Mouse (Mus musculus): Measurements from ENCODE around the gene Cdc14a. TPM values are rescaled to one million over a fixed set of nuclear protein-coding genes. Genes with fewer than 3 reads are reported as not detected.

Cdc14a gene
- polyA plus RNA-seq, 1 experiment from 2014 or later, result 10.1 TPM

DNA sequence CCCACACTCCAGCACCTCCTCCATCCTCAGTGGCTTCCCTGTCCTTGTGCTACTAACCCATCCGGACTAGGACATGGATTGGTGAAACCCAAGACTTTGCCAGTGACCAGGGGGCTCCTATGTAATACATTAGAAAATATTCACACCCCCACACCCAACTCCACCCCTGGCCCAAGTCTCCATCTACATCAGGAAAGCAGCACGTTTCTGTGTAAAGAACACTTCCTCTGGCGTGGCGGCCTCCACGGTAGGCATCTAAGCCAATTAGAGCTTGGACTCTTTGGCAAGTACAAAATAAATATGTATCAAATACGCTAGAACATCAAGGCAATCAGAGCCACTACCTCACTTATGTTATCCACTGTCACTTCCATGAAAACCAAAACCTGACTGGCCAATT is 90.1 kb downstream of the Cdc14a start:
- H3K27ac ChIP-seq, result no peak overlapping the region
- no peaks in the 10 kb centered on the region; the same call in 1 of the 2 replicates for H3K36me3 ChIP-seq
- H3K9me3 ChIP-seq, result no peaks in the 10 kb centered on the region
- H3K4me3 ChIP-seq, result no peak overlapping the region
- no peak overlapping the region for H3K9ac ChIP-seq
- 89% methylated on average over 6 of the region's 6 CpGs for WGBS
- H3K4me2 ChIP-seq (replicated peaks), result no peak overlapping the region
- no peak for ATAC-seq (ENCODE audit: low FRiP score, low read depth)
- no peaks in the 10 kb centered on the region for H3K27me3 ChIP-seq
- H3K4me1 ChIP-seq, result peaks cover 3% of the 10 kb centered on the region; the same call in 1 of the 2 replicates

DNA sequence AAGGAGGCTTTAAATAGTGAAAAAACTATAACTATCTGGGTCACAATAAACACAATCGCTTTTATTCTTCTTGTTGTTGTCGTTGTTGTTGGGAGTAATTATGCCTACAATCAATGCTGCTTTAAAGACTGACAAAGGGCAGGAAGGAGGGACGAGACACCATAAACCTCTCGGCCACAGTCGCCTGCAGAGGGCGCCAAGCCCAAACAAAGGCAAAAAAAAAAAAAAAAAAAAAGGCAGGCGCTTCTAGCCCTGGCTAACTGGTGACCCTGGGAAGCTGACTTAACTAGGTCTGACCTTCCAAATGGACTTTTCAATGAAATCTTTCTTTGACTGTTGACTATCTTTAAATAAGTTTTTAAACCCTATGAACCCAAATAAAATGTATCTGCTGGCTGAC is 90.6 kb downstream of the Cdc14a start:
- H3K27me3 ChIP-seq, result no peaks in the 10 kb centered on the region
- H3K9ac ChIP-seq, result no peak overlapping the region
- H3K4me3 ChIP-seq, result no peak overlapping the region
- H3K36me3 ChIP-seq, result peaks cover 3% of the 10 kb centered on the region
- 16% methylated on average over 7 of the region's 7 CpGs for WGBS
- no peaks in the 10 kb centered on the region for H3K4me1 ChIP-seq
- H3K4me2 ChIP-seq (replicated peaks), result no peak overlapping the region
- no peak overlapping the region for H3K27ac ChIP-seq
- ATAC-seq (ENCODE audit: low FRiP score, low read depth), result no peak
- no peaks in the 10 kb centered on the region for H3K9me3 ChIP-seq

DNA sequence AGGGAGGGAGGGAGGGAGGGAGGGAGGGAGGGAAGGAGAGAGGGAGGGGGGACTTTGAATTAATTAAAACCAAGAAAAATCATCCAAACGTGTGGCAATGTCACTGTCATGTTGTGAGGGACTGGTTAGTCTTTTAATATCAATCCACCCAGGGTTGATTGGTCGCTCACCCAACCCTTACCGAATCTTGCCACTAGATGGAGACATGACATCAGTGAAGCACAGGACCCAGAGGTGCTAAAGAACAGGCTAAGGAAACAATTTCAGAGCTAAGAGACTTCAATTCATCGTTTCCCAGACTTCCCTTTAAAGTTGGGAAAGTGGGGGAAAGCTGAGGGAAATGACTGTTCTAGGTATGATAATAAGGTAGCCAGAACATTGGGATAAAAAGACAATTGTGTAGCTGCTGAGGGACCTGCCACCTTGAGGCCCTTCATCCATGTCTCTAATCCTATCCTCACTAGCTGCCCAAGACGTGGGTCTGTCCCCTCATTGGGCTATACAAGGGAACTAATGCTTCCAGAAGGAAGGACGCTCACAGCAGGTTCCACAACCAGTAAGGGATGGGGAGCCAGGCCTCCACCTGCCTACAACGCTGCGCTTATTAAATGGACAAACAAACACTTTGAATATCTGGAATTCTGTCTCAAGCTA is 91.9 kb downstream of the Cdc14a start:
- H3K4me3 ChIP-seq, result no peak overlapping the region
- H3K9ac ChIP-seq, result no peak overlapping the region
- H3K4me2 ChIP-seq (replicated peaks), result no peak overlapping the region
- WGBS, result 48% methylated on average over 8 of the region's 8 CpGs
- no peaks in the 10 kb centered on the region for H3K9me3 ChIP-seq
- peaks cover 1% of the 10 kb centered on the region; the same call in 1 of the 2 replicates for H3K4me1 ChIP-seq
- no peak overlapping the region for H3K27ac ChIP-seq
- no peaks in the 10 kb centered on the region for H3K27me3 ChIP-seq
- ATAC-seq (ENCODE audit: low FRiP score, low read depth), result peak; percentile 73
- H3K36me3 ChIP-seq, result peaks cover 9% of the 10 kb centered on the region

DNA sequence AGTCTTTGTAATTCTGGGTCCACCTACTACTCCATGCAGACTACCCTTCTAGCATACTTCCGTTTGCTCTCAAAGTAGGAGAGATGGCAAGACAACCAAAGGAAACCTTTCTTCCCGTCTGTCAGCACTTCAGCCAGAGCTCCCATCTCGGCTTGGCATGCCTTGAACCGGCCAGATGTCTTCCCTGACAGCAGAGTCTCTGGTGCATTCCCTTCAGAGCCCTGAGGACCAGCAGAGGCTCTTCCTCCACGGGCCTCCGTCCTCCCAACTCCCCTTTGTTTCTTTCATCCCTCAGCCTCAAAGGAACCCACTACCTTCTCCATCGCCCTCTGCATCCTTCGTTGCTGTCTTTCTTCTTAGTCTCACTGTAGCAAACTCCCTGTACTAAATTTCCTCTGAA is 93.9 kb downstream of the Cdc14a start:
- Histone ChIP-seq H3K9me3 (no peaks in the 10 kb centered on the region), H3K9ac (no peak overlapping the region), H3K4me1 (peaks cover 6% of the 10 kb centered on the region; the same call in 1 of the 2 replicates), H3K27ac (no peak overlapping the region), H3K4me2 (replicated peaks) (no peak overlapping the region), H3K27me3 (no peaks in the 10 kb centered on the region), H3K36me3 (peaks cover 9% of the 10 kb centered on the region), H3K4me3 (no peak overlapping the region)
- 81% methylated on average over 8 of the region's 8 CpGs for WGBS
- ATAC-seq (ENCODE audit: low FRiP score, low read depth), result no peak

DNA sequence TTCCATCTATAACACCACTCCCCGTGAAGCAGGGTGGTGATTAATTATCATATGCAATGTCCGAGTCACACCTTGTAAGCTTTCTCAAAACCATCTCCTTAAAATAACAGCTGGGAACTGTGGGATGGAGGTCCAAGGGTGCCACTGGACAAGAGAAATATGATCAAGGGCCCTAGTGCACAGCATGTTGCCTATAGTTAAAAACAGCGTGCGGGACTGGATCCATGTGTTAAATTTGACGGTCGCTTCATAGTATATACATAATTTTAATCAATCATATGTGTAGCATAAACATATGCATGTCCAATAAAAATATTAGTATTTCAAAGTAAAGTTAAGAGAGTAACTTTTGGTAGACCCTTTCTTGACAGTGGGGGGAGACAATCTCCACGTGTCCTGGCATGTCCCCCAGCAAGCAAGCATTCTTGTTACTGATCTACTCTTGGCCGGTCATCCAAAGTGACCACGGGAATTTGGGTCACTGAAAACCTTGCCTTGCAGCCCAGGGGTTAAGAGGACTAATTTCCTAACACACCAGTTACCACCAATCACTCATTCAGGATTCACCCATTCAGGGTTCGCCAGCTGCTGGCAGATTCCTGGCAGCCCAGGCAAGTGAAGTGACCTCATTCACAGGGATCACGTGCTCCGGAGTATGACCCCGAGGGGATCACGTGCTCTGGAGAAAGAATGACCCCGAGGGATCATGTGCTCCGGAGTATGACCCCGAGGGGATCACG is 94.6 kb downstream of the Cdc14a start:
- peaks cover 13% of the 10 kb centered on the region for H3K4me1 ChIP-seq
- 87% methylated on average over 18 of the region's 18 CpGs for WGBS
- H3K27me3 ChIP-seq, result no peaks in the 10 kb centered on the region
- H3K4me2 ChIP-seq (replicated peaks), result no peak overlapping the region
- ATAC-seq (ENCODE audit: low FRiP score, low read depth), result no peak
- peaks cover 9% of the 10 kb centered on the region for H3K36me3 ChIP-seq
- no peak overlapping the region for H3K9ac ChIP-seq
- no peaks in the 10 kb centered on the region for H3K9me3 ChIP-seq
- no peak overlapping the region for H3K27ac ChIP-seq
- H3K4me3 ChIP-seq, result no peak overlapping the region

DNA sequence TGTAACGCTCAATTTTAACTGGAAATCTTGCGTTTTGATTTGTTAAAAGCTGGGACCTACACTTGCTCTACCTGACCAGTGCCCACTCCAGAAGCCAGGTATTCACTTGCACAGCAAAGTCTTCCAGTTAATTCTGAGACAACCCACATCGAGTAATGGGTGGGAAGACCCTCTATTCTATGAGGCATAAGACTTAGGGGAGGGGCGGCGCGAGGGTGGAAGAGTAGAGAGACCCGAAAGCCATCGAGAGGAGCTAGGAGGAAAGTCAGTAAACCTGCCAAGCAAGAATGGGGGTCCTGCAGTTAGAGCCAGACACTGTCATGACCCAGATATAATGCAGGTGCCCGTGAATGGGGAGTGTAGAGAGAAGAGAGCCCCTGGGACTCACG is 96.2 kb downstream of the Cdc14a start:
- H3K4me1 ChIP-seq, result peaks cover 14% of the 10 kb centered on the region
- no peak overlapping the region for H3K4me3 ChIP-seq
- H3K9me3 ChIP-seq, result no peaks in the 10 kb centered on the region
- no peak overlapping the region for H3K9ac ChIP-seq
- H3K27ac ChIP-seq, result no peak overlapping the region
- H3K4me2 ChIP-seq (replicated peaks), result no peak overlapping the region
- no peak for ATAC-seq (ENCODE audit: low FRiP score, low read depth)
- 54% methylated on average over 10 of the region's 10 CpGs for WGBS
- H3K27me3 ChIP-seq, result no peaks in the 10 kb centered on the region
- peaks cover 9% of the 10 kb centered on the region for H3K36me3 ChIP-seq

DNA sequence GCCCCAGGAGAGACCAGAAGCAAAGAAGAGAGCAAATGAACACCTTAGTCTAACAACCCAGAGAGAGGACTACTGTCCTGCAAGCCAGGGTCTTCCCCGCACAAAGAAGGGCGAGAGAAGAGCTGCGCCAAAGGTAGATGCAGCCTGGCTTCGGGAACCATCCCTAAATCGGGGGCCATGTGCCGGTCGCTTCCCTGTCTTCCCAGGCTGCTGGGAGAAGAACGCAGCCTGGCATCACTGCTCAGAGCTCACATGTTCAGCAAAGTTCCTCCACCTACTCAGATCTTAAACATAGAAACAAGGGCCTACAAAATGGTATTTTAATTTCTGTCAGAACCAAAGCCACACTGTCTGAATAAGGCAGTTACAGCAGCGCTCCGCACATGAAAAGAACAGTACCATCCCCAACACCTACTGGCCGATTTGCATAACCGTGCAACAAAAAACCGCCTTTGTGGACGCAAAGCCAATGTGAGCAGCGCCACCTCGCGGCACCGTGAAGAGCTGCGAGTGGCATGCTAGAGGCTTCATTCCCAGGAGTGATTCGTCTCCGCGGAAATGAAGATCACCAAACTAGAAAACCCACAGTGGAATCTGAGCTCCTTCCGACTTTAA is 96.7 kb downstream of the Cdc14a start:
- Histone ChIP-seq H3K4me1 (peaks cover 14% of the 10 kb centered on the region), H3K9me3 (no peaks in the 10 kb centered on the region), H3K27ac (no peak overlapping the region), H3K9ac (peak overlapping the region; percentile 60; the same call in 1 of the 2 replicates), H3K36me3 (peaks cover 9% of the 10 kb centered on the region), H3K4me2 (replicated peaks) (peak overlapping the region; percentile 63), H3K4me3 (peak overlapping the region; percentile 27), H3K27me3 (no peaks in the 10 kb centered on the region)
- WGBS, result 5% methylated on average over 23 of the region's 23 CpGs
- ATAC-seq (ENCODE audit: low FRiP score, low read depth), result peak; percentile 63; the same call in 1 of the 2 replicates

DNA sequence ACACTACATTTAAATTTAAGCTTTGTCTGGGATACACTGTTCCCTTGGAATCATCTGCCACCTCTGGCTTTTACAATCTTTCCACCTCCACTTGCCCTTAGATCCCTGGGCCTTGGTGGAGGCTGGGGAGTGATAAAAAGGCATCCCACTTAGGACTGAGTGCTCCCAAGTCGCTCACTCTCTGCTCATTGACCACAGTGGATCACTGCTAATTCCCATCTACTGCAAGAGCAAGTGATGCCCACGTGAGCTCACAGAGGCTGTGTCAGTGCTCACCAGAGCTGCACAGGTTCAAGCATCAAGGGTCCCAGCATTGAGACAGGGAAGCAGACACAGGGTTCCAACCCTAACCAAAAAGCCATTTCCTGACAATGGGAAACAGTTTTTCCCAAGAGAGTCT is 98.3 kb downstream of the Cdc14a start:
- Histone ChIP-seq H3K9me3 (no peaks in the 10 kb centered on the region), H3K36me3 (peaks cover 10% of the 10 kb centered on the region), H3K4me3 (no peak overlapping the region), H3K27ac (no peak overlapping the region), H3K4me2 (replicated peaks) (no peak overlapping the region), H3K27me3 (no peaks in the 10 kb centered on the region), H3K9ac (no peak overlapping the region), H3K4me1 (peaks cover 14% of the 10 kb centered on the region)
- WGBS, result 59% methylated on average over 2 of the region's 2 CpGs
- ATAC-seq (ENCODE audit: low FRiP score, low read depth), result no peak

DNA sequence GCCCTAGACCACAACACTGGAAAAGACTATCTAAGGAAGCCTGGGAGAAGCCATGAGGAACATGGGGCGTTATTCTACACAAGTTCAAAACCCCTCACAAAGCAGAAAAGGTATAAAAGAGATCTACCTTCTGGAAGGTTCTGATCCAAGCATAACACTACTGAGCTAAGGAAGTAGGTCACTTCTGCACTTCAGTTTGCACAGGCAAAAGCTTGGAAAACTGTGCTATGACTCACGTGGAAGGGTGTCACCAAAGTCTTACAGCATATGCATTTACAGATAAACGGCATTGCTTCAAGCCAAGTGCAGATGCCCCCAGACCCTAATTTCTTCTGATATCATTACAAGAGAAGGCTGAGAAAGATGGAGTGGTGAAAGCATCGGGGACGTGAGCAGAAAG is 104.1 kb downstream of the Cdc14a start:
- H3K4me3 ChIP-seq, result no peak overlapping the region
- H3K4me2 ChIP-seq (replicated peaks), result no peak overlapping the region
- H3K36me3 ChIP-seq, result peaks cover 18% of the 10 kb centered on the region
- no peak overlapping the region for H3K27ac ChIP-seq
- H3K9ac ChIP-seq, result no peak overlapping the region
- WGBS, result 92% methylated on average over 5 of the region's 5 CpGs
- ATAC-seq (ENCODE audit: low FRiP score, low read depth), result no peak
- no peaks in the 10 kb centered on the region for H3K27me3 ChIP-seq
- H3K4me1 ChIP-seq, result peaks cover 6% of the 10 kb centered on the region
- no peaks in the 10 kb centered on the region for H3K9me3 ChIP-seq

DNA sequence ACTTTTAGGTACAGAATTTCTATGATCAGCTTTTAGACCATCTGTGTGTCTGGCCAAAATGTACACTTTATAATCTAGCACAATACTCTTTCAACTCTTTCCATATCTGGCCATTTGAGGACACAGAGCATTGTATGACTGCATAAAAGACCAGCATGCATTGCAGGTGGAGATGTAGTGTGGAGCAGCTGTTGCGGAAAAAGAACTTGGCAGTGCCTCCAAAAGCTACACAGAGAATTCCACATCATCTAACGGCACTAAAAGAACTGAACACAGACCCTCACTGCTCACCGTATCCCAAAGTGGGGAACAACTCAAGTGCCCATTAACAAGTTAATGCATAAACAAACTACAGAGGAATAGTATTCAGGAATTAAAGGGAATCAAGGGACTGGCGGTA is 112.0 kb downstream of the Cdc14a start:
- Histone ChIP-seq H3K9me3 (no peaks in the 10 kb centered on the region), H3K36me3 (peaks cover 29% of the 10 kb centered on the region), H3K4me1 (no peaks in the 10 kb centered on the region), H3K27me3 (no peaks in the 10 kb centered on the region), H3K27ac (no peak overlapping the region), H3K9ac (no peak overlapping the region), H3K4me2 (replicated peaks) (no peak overlapping the region), H3K4me3 (no peak overlapping the region)
- WGBS, result 89% methylated on average over 4 of the region's 4 CpGs
- no peak for ATAC-seq (ENCODE audit: low FRiP score, low read depth)

DNA sequence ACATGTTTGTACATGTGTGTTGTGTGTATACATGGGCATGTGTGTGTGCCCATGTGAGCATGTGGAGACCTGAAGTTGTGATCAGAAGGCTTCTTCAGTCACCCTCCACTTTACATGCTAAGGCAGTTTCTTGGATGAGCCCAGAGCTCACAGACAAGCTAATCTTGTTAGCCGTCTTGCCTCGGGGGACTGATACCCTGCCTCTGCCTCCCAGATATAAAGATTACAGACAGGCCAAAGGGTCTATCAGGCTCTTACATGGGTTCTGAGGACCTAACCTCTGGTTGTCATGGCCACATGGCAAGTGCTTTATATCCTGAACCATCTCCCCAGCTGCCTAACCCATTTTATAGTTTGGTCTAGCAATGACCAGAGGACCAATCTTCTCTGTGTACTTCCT is 112.7 kb downstream of the Cdc14a start:
- 89% methylated on average over 2 of the region's 2 CpGs for WGBS
- ATAC-seq (ENCODE audit: low FRiP score, low read depth), result no peak

DNA sequence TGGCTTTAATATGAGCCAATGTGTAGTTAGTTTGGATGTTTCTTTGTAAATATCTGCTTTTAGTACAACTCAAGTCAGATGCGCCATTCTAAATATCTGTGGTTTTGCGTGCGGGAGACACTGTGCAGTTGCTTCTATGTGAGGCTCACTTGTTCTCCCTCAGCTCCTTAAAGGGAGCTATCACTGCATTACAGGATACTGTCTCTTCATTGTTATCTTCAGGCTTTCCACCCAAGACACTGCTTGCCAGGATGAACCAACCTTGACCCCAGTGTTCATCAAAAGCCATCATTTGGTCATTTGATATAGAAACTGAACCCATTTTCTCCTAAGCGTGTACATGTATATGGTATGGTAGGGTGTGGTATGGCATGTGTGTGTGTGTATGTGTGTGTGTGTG is 113.2 kb downstream of the Cdc14a start:
- no peak overlapping the region for H3K9ac ChIP-seq

More for the DNA sequence above, 112.7 kb downstream of the Cdc14a start:
- Histone ChIP-seq H3K4me1 (no peaks in the 10 kb centered on the region), H3K27ac (no peak overlapping the region), H3K4me2 (replicated peaks) (no peak overlapping the region), H3K9me3 (no peaks in the 10 kb centered on the region), H3K9ac (no peak overlapping the region), H3K27me3 (no peaks in the 10 kb centered on the region), H3K36me3 (peaks cover 29% of the 10 kb centered on the region), H3K4me3 (no peak overlapping the region)

More for the DNA sequence above, 113.2 kb downstream of the Cdc14a start:
- Histone ChIP-seq H3K36me3 (peaks cover 29% of the 10 kb centered on the region), H3K27ac (no peak overlapping the region), H3K27me3 (no peaks in the 10 kb centered on the region), H3K4me1 (no peaks in the 10 kb centered on the region), H3K4me2 (replicated peaks) (no peak overlapping the region), H3K9me3 (no peaks in the 10 kb centered on the region), H3K4me3 (no peak overlapping the region)
- 96% methylated on average over 4 of the region's 4 CpGs for WGBS
- ATAC-seq (ENCODE audit: low FRiP score, low read depth), result no peak
